Mouse (Mus musculus) megakaryocyte, embryonic 14.5 days (primary cell): ENCODE results near the gene C1s2.

ENCODE experiments used
- FLI1 ChIP-seq: IDR thresholded peaks from 2 replicates; pipeline ENCODE4 v1.6.1; 2012; ENCODE audit warnings: low read length, inconsistent platforms, mixed read lengths
- GATA1 ChIP-seq: IDR thresholded peaks from 3 replicates; pipeline ENCODE4 v1.6.1; 2012; ENCODE audit warnings: mixed read lengths, low read length, inconsistent platforms, borderline replicate concordance

DNA sequence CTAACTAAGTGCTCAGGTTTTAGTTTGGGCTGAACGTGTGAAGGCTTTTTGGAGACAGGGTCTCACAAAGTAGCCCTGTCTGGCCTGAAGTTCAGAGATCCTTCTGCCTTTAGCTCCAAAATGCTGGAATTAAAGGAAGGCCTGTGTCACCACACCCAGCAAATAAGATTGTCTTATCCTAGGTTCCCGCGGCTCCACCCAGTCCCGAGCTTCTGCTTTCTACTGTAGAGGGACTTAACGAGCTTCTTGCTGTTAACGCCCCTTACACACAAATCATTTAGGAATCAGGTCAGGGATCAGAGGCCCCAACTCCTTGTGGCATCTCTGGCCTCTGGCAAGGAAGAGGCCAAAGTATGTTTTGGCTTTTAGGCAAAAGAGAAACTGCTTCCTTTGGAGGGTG, 36.2 kb upstream of the C1s2 start:
- TF ChIP-seq GATA1 (no peak), FLI1 (no peak)
